Mouse (Mus musculus) cerebellum, adult 11 months (tissue): ENCODE measurements around the gene Ltbp3.

Experiments
- DNase-seq: peaks from one replicate; pipeline ENCODE4 v3.0.0; 2022

Gene Ltbp3

DNA sequence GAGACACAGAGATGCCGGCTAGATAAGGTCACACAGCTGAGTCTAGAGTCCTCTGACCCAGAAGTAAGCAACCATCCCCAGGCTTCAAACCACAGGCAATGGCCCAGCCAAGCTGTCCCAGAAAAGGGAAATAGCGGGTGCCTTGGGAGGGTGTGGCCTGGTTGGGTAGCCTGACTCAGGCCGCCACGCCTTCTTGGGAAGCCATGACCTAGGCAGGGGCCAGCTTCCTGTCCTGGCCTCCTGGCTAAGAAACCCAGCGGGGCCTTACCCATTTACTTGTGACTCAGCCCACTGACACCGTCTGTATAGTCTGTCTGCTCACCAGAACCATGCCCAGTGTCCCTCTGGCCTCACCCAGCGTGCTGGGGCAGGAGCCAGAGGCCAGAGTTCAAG lies 16.2 kb upstream of the Ltbp3 start:
- no peak for DNase-seq

DNA sequence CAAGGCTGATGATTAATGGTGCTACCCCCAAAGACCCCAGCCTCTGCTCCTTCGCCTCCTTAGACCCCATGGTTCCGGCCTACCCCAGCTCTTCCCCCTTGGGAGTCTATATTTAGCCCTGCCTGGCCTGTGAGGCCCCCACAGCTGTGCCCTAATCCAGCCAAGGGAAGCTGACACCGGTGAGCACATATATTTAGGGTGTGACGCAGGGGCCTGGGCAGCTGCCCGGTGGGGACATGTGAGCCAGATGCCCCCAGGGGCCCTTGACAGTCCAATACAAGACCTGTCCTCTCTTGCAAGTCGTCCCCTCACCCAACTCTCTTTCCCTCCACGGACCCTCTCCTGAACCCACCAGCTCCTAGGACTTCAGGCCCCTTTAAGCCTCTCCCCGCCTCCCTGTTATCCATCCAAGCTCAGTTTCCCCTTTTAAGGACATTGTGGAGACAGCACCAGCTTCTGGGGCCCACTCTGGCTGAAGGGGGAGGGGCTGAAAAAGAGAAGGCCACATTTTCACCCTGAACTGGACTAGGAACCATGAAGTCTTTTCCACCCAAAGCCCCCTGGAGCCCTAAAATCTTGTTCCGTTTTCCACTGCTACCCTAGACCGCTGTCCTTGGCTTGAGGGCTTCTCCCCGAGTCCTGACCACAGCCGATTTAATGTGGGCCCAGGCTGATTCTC lies 15.5 kb upstream of the Ltbp3 start:
- no peak for DNase-seq

GRCm38 (mm10) chr19:5725767-5726515 lies 14.8 kb upstream of the Ltbp3 start, which contains the start of gene Ehbp1l1:
Gene Ehbp1l1, minus strand, starts transcription at chr19:5726317.
- DNase-seq: no peak

- DNase-seq: no peak
Measured at GRCm38 (mm10) chr19:5726961-5727578, 13.6 kb upstream of the Ltbp3 start.

DNA sequence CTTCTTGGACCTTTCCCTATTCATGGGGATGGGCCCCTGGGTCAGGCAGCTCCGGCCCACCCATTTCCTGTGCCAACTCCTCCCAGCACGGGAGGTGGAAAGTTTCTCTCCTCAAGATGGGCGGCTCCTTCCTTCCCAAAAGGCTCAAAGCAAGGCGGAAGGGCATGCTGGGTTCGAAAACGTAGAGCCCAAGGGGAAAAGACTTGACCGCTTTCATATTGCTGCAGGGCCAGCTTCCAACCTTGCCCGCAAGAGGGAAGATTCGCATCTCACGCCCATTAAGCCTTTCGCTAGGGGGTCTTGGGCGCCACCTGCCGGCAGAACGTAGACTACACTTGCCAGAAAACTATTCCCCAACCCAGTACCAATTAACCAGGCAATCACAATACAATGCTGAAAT lies 13.0 kb upstream of the Ltbp3 start:
- peak; percentile 83 for DNase-seq

- peak; percentile 49 for DNase-seq
Measured at GRCm38 (mm10) chr19:5728631-5729443, 11.9 kb upstream of the Ltbp3 start.

DNA sequence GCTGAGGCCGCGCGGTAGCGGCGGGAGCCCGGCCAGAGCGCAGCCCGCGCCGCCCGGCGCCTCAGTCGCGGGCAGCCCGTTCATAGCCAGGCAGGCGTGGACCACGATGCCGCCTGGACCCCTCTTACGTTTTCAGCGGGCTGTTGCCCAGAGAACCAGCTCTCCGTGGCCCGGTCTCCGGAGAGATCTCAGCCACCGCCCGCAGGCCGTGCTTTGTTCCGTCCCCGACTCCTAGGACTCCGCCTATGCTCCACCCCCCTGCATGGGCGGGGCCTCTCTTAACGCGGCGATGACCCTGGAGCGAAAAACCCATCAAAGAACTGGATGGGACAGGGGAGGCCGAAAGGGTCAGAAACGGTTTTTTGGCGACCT lies 11.3 kb upstream of the Ltbp3 start, which contains the start of gene Fam89b:
TSS of gene Fam89b (minus strand) at position 210 of the 372 bp plus-strand sequence.
- peak; percentile 75 for DNase-seq

- DNase-seq: no peak
Measured at GRCm38 (mm10) chr19:5730314-5731186, 10.2 kb upstream of the Ltbp3 start.

DNA sequence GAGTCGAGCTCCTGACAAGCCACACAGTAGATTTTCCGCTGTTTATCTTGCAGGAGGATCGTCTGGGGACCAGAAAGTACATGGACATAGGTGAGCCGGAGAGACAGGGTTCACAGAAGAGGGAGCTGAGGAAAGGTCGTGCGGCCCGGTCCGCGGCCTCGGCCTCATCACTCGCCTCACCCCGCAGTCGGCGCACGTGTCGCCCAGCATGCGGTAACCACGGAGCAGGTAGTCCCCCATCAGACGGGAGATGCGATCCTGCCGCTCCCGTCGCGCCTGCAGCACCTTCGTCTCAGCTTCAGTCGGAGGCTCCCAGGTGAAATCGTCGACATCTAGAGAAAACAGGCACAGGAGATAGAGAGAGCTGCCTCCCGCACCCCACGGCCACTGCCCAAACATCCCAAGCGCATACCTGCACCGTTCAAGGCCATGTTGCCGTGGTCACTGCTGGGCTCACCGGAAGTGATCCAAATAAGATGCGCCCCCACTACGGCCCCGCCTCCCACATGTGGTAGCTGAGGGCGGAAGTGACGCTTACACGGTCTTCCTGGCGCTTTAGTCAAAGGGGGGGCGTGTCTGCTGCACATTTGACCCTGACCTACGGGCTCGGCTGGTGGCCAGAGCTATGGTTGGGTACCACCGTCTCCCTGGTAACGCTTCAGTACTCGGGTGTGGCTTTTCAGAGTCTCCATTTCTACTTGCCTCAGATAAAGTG lies 9.3 kb upstream of the Ltbp3 start:
- peak; percentile 89 for DNase-seq

- DNase-seq: no peak
Measured at GRCm38 (mm10) chr19:5734325-5734724, 6.4 kb upstream of the Ltbp3 start.

GRCm38 (mm10) chr19:5739446-5739845 lies 1.3 kb upstream of the Ltbp3 start:
- no peak for DNase-seq

GRCm38 (mm10) chr19:5741641-5742240 lies 1.0 kb downstream of the Ltbp3 start:
- peak; percentile 77 for DNase-seq

DNA sequence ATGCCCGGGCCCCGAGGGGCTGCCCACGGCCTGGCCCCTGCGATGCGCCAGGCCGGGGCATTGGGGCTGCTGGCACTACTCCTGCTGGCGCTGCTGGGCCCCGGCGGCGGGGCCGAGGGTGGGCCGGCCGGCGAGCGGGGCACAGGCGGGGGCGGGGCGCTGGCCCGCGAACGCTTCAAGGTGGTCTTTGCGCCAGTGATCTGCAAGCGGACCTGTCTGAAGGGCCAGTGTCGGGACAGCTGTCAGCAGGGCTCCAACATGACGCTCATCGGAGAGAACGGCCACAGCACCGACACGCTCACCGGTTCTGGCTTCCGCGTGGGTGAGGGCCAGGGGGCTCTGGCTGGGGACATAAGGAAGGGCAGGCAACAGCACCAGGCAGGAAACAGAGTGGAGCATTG lies 1.5 kb downstream of the Ltbp3 start:
- no peak for DNase-seq

DNA sequence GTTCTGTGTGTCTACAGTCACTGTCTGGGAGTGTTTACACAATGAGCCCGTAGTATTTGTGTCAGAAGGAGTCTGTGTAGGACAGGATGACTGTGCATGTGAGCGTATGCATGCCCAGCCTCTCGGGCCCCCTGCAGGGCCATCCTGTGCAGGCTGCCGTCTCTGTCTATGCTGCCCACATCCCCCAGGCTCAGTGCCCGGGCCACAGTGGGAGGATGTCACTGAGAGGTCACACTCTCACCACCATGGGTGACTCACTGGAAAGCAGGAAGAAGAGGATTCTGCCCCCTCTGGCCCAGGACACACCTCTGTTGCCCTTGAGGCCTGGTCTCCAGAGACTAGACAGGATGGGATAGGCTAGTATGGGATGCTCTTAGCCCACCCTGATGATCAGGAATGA lies 2.9 kb downstream of the Ltbp3 start:
- DNase-seq: peak; percentile 58

- DNase-seq: no peak
Measured at GRCm38 (mm10) chr19:5745756-5746710, 5.3 kb downstream of the Ltbp3 start.

DNA sequence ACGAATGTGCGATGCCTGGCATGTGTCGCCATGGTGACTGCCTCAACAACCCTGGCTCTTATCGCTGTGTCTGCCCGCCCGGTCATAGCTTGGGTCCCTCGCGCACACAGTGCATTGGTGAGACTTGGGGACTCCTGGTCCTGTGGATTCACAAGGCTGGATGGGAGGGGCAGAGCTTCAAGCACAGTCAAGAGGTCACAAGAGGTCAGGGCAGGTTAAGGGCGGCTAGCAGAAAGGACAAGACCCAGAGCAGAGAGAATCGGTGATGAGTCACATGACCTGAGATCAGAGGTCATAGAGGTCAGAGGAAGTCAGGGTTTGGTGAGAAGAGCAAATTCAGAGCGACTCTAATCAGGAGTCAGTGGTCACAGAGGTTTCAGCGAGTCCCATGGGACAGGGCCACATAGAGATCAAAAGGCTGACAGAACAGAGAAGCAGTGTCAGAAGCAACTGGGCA lies 6.2 kb downstream of the Ltbp3 start:
- DNase-seq: no peak

DNA sequence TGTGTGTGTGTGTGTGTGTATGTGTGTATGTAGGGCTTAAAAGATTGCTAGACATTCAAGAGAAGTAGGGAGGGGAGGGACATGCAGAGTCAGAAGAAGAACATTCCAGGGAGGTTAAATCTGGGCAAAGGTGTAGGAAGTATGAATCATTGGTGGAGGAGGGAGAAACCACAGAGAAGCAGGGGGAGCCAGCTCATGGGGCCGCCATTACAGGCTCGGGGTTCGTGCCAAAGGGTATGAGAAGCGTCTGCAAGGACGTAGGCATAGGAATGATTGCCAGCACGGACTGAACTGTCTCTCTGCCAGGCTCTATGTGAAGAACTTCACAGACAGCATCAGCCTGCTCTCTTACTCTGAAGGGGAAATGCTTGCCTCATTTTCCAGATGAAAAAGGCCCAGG lies 8.8 kb downstream of the Ltbp3 start:
- no peak for DNase-seq

GRCm38 (mm10) chr19:5750951-5751350 lies 10.2 kb downstream of the Ltbp3 start:
- DNase-seq: no peak

DNA sequence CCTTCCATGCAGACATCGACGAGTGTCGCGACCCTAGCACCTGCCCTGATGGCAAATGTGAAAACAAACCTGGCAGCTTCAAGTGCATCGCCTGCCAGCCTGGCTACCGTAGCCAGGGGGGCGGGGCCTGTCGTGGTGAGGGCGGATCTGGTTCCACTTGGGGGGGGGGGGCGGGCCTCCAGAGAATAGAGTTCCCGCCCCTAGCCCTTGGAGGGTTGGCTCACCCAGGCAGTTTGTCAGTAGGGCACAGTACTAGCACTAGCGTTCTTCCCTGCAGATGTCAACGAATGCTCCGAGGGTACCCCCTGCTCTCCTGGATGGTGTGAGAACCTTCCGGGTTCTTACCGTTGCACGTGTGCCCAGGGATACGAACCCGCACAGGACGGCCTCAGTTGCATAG lies 11.0 kb downstream of the Ltbp3 start:
- no peak for DNase-seq
